Comparison of ENCODE assay signal across 14 mouse cellular contexts in the genomic region with DNA sequence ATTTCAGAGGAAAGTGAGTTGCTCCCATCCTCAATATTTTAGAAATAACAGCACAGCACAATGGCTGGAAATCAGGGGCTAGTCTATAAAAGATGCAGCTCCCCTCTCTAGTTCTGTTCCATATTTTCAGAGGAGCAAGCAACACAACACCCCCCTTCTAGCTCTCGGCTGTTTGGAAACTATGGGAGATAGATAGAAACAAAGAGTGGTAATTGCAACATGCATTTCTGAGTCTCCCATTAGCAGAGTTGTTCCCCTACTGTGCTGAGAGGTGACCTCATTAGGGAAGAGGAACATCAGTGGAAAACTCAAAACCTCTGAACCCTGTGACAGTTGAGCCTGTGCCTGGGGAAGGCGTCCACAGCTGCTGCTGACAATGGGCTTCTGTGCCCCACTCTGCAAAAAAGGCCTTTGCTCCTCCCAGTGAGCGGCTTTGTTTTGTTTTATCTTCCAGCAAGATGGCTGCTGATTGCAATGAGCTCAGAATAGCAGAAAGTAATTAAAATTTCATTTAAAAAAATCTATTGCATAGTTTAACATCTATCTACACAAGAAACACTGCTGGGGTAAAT.
DNase-seq lines count a peak whose midpoint lies in the region; ATAC-seq and TF ChIP-seq lines count a peak whose summit lies in the region.
"Had no signal": no experiment of that assay in that cellular context is flagged by ENCODE, and none has a peak within 500 bp of the region (broad histone marks: within the 10 kb centered on the region; RNA-seq: fewer than 3 reads in every experiment).

No protein-coding gene starts in this region.

- no peak for DNase-seq in frontal cortex, postnatal 36 days (ENCODE audit: low spot score in 2 of 2)
- DNase-seq in embryonic facial prominence, embryonic 14.5 days (ENCODE audit: low spot score), result peak; percentile 74
- DNase-seq in midbrain, postnatal 0 days (ENCODE audit: low spot score), result no peak
- no peak for DNase-seq in heart, adult 2 months
- no peak for DNase-seq in lung, postnatal 36 days
- DNase-seq: cerebellum, adult 18-20 months had no signal

- no peak for TF ChIP-seq CTCF in midbrain, postnatal 0 days (IDR thresholded peaks at IDR 0.05)
- TF ChIP-seq CTCF in heart, adult 2 months (IDR thresholded peaks at IDR 0.05), result no peak

- H3K9ac ChIP-seq in embryonic facial prominence, embryonic 14.5 days (ENCODE audit: low read depth, low read length), result no peak overlapping the region
- no peak overlapping the region for H3K9ac ChIP-seq in hindbrain, embryonic 15.5 days
- no peak overlapping the region for H3K9ac ChIP-seq in midbrain, postnatal 0 days (replicated peaks; ENCODE audit: low read length, poor library complexity, severe bottlenecking)
- H3K9ac ChIP-seq in heart, adult 2 months (ENCODE audit: low read depth, low read length), result no peak overlapping the region
- H3K9ac ChIP-seq: heart, embryonic 13.5 days; liver, embryonic 14.5 days had no signal

- no peaks in the 10 kb centered on the region for H3K9me3 ChIP-seq in embryonic facial prominence, embryonic 14.5 days (ENCODE audit: control insufficient read depth, low read length)
- H3K9me3 ChIP-seq in hindbrain, embryonic 15.5 days, result no peaks in the 10 kb centered on the region
- H3K9me3 ChIP-seq in midbrain, postnatal 0 days (ENCODE audit: low read length), result no peaks in the 10 kb centered on the region

- 44% methylated on average over 3 of the region's 3 CpGs for WGBS in embryonic facial prominence, embryonic 14.5 days
- 16% methylated on average over 3 of the region's 3 CpGs for WGBS in hindbrain, embryonic 15.5 days
- WGBS in midbrain, postnatal 0 days, result 20% methylated on average over 3 of the region's 3 CpGs
- 59% methylated on average over 3 of the region's 3 CpGs for WGBS in heart, adult 2 months

- intact Hi-C loops in heart, adult 2 months (cut with DNase I), result no loop called here

- H3K36me3 ChIP-seq in embryonic facial prominence, embryonic 14.5 days (ENCODE audit: control insufficient read depth, insufficient read depth, low read length), result no peaks in the 10 kb centered on the region
- 0 out of 2 replicates have a peak, but pooled peaks cover 3% of the 10 kb centered on the region for H3K36me3 ChIP-seq in hindbrain, embryonic 15.5 days
- no peaks in the 10 kb centered on the region for H3K36me3 ChIP-seq in midbrain, postnatal 0 days (ENCODE audit: insufficient read depth, low read length)
- H3K36me3 ChIP-seq in heart, adult 2 months (ENCODE audit: control insufficient read depth, insufficient read depth, low read length), result no peaks in the 10 kb centered on the region

- H3K79me2 ChIP-seq in heart, adult 2 months (replicated peaks; ENCODE audit: control insufficient read depth, insufficient read depth, low read length), result no peaks in the 10 kb centered on the region

- no peaks in the 10 kb centered on the region for H3K4me1 ChIP-seq in embryonic facial prominence, embryonic 14.5 days (ENCODE audit: control insufficient read depth, insufficient read depth, low read length)
- H3K4me1 ChIP-seq in hindbrain, embryonic 15.5 days (replicated peaks), result peaks cover 60% of the 10 kb centered on the region
- H3K4me1 ChIP-seq in midbrain, postnatal 0 days (ENCODE audit: insufficient read depth, low read length), result peaks cover 24% of the 10 kb centered on the region
- H3K4me1 ChIP-seq in heart, adult 2 months (ENCODE audit: control insufficient read depth, insufficient read depth, low read length), result no peaks in the 10 kb centered on the region
- H3K4me1 ChIP-seq: megakaryocyte, embryonic 14.5 days had no signal

- ATAC-seq in frontal cortex, adult (ENCODE audit: low TSS enrichment), result peak; percentile 31; the same call in 1 of the 2 replicates
- ATAC-seq in embryonic facial prominence, embryonic 14.5 days (ENCODE audit: low read depth), result peak; percentile 85; the same call in 1 of the 2 replicates
- ATAC-seq in hindbrain, embryonic 15.5 days (ENCODE audit: low FRiP score, low read depth), result peak; percentile 54; the same call in 1 of the 2 replicates
- no peak for ATAC-seq in midbrain, postnatal 0 days (ENCODE audit: low FRiP score)
- no peak for ATAC-seq in granulocyte monocyte progenitor cell, adult 5-6 weeks (replicated peaks; ENCODE audit: poor library complexity, severe bottlenecking)
- ATAC-seq: intestine, embryonic 16.5 days had no signal

- no peak for TF ChIP-seq EP300 in heart, adult 2 months (IDR thresholded peaks at IDR 0.05; ENCODE audit: insufficient read depth, low read depth, low read length)

- no peak overlapping the region for H3K4me3 ChIP-seq in embryonic facial prominence, embryonic 14.5 days (ENCODE audit: low read depth, low read length)
- H3K4me3 ChIP-seq in hindbrain, embryonic 15.5 days, result no peak overlapping the region
- H3K4me3 ChIP-seq in midbrain, postnatal 0 days (ENCODE audit: low read depth, low read length), result no peak overlapping the region
- no peak overlapping the region for H3K4me3 ChIP-seq in heart, adult 2 months
- H3K4me3 ChIP-seq: erythroblast, embryonic 14.5 days; heart, embryonic 13.5 days; megakaryocyte, embryonic 14.5 days had no signal

- no peak for TF ChIP-seq POLR2A in heart, adult 2 months (IDR thresholded peaks at IDR 0.05; ENCODE audit: insufficient read depth, low read depth, low read length)

- H3K27me3 ChIP-seq in embryonic facial prominence, embryonic 14.5 days (replicated peaks; ENCODE audit: control insufficient read depth, insufficient read depth, low read length), result no peaks in the 10 kb centered on the region
- H3K27me3 ChIP-seq in hindbrain, embryonic 15.5 days, result no peaks in the 10 kb centered on the region
- no peaks in the 10 kb centered on the region for H3K27me3 ChIP-seq in midbrain, postnatal 0 days (ENCODE audit: insufficient read depth, low read length)
- no peaks in the 10 kb centered on the region for H3K27me3 ChIP-seq in heart, adult 2 months (ENCODE audit: control insufficient read depth, insufficient read depth, low read length)
- H3K27me3 ChIP-seq: heart, embryonic 13.5 days; megakaryocyte, embryonic 14.5 days had no signal

- H3K27ac ChIP-seq in embryonic facial prominence, embryonic 14.5 days (replicated peaks; ENCODE audit: low read depth, low read length), result no peak overlapping the region
- peak overlapping the region; percentile 76 for H3K27ac ChIP-seq in hindbrain, embryonic 15.5 days (replicated peaks)
- H3K27ac ChIP-seq in midbrain, postnatal 0 days (ENCODE audit: low read depth, low read length), result peak overlapping the region; percentile 58; the same call in 1 of the 2 replicates
- no peak overlapping the region for H3K27ac ChIP-seq in heart, adult 2 months
- H3K27ac ChIP-seq: heart, embryonic 13.5 days; liver, embryonic 14.5 days had no signal

- no peak overlapping the region for H3K4me2 ChIP-seq in embryonic facial prominence, embryonic 14.5 days (ENCODE audit: low read depth, low read length)
- H3K4me2 ChIP-seq in hindbrain, embryonic 15.5 days, result 0 out of 2 replicates have a peak overlapping the region, but pooled peaks have one; percentile 14
- H3K4me2 ChIP-seq in midbrain, postnatal 0 days (ENCODE audit: low read depth, low read length, poor library complexity, severe bottlenecking), result no peak overlapping the region
- H3K4me2 ChIP-seq: heart, embryonic 13.5 days had no signal

Comparison
In these comparisons a context has a peak if more than half of its experiments do, and no peak if none do; other contexts are left out.
1. ATAC-seq: peak in frontal cortex, adult (single experiment), embryonic facial prominence, embryonic 14.5 days (single experiment) and hindbrain, embryonic 15.5 days (single experiment); none in midbrain, postnatal 0 days (single experiment) and granulocyte monocyte progenitor cell, adult 5-6 weeks (single experiment).
2. H3K27ac ChIP-seq: peak in hindbrain, embryonic 15.5 days (single experiment) and midbrain, postnatal 0 days (single experiment); none in embryonic facial prominence, embryonic 14.5 days (single experiment) and heart, adult 2 months (single experiment).